Mouse (Mus musculus) embryo, embryonic 11.5 days (tissue): ENCODE measurements at regions not wholly inside any gene's neighbourhood (a gene's known extent, or its start where the extent isn't known, plus 50 kb on each side); places are given as distances from the start of the nearest gene placed in this dataset.

ENCODE experiments used
- DNase-seq: peaks from one replicate; pipeline ENCODE4 v3.0.0-alpha.2; 2012; ENCODE audit warnings: low read depth, low spot score

DNA sequence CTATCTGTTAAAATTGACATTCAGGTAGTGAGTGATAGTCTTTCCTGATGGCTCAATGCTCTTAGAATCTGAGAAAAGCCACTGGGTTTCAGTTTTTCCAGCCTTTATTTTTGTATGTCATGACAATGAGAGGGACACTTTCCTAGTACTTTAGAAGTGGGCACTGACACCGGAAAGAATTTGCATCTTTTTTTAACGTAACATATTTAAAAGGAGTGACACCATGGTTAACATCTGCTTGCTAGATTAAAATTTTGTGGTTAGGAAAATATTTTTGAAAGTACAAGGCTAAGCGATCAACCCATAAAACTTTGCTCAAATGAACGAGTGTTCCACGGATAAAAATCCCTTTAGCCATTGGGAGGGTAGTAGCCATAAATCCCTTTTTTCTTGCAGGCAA, 174.7 kb downstream of the 1700129C05Rik start:
- DNase-seq: no peak

DNA sequence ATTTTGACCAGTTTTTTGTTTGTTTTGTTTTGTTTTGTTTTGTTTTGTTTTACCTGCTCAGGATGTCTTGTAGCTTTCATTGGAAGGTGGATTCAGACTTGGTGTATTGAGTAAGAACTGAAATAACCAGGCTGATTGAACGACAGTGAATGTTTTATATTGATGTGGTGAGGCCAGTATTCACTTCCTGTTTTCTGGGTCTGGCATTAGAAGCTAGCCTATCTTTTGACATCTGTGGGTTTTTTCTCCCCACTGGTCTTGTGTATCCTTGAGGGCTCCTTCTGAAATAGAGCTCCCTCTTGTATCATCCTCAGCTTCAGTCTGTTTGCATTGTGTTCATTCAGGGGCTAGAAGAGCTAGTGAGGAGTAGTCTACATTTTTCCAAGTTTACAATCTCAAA, 175.5 kb downstream of the 1700129C05Rik start:
- DNase-seq: no peak

DNA sequence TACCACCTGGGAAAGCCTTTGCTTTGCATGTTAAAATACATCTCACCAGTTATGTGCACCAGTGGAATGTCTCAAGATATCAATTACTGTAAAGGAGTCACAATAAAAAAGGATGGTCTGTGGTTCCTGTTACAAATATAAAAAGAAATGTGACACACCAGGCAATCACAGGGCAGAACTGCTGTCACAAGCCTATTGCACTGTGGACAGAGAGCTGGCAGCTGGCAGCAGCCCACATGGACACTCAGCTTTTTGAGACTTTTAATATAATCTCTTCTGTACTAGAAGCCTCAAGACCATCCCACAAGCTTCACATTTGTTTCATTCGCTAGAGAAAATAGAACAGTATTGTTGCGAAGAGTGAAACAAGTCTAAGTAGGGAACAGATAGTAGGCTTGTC, 197.7 kb downstream of the 1700129C05Rik start:
- no peak for DNase-seq

DNA sequence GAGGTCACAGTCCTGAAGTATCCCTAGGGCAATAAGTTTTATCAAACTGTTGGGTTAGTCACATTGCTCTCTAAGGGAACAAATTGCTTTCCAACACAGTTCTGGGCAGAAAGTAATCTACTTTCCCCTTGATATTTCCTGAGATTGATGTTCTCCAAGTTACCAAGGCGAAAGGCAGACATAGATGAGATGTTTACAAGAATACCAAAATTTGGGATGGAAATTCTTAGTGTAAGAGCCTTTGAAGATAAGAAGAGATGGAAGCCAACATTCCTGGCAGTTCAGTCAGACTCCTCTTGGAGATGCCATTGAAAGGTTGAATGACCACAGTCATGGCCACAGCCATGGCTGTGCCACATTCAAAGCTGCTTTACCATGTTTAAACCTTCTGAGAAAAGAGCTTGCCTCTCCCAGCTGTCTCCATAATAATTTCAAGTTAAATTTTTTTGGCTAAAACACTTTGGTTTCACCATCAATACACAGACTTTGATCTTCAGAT, 199.4 kb downstream of the 1700129C05Rik start:
- DNase-seq: no peak

DNA sequence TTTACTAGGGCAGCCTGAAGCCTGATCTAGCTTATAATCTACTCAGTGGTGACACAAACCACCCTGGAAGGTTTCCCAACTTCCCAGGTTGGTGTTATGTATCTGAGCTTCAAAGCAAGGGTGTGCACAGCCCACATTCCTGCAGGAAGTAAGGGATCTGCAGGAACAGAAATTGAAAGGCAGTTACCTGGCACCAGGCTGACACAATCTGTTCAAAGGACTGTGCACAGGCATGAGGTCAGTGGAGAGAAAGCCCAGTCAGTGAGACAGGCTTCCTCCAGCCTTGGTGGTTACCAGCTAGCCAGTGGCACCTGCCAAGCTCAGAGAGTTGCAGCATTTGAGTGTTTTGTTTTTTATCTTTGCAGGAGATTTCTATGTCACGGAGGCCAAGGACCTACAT, 203.6 kb downstream of the 1700129C05Rik start:
- DNase-seq: no peak

DNA sequence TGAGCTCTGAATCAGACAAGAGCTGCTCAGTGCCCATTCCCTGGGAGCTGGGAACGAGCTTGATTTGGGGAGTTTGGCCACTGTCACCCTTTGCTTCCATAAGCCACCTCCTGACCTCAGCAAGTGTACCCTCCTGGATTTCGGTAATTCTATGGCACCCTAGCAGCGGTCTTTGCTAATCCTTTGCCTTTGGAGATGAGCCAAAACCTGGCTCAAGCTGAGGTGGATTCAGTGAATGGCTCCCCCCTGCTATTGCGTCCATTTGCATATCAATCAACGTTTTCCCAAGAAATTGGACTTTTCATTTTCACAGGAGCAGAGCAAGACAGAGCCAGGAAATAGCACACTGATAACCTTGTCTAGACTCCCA, 204.1 kb downstream of the 1700129C05Rik start:
- no peak for DNase-seq

DNA sequence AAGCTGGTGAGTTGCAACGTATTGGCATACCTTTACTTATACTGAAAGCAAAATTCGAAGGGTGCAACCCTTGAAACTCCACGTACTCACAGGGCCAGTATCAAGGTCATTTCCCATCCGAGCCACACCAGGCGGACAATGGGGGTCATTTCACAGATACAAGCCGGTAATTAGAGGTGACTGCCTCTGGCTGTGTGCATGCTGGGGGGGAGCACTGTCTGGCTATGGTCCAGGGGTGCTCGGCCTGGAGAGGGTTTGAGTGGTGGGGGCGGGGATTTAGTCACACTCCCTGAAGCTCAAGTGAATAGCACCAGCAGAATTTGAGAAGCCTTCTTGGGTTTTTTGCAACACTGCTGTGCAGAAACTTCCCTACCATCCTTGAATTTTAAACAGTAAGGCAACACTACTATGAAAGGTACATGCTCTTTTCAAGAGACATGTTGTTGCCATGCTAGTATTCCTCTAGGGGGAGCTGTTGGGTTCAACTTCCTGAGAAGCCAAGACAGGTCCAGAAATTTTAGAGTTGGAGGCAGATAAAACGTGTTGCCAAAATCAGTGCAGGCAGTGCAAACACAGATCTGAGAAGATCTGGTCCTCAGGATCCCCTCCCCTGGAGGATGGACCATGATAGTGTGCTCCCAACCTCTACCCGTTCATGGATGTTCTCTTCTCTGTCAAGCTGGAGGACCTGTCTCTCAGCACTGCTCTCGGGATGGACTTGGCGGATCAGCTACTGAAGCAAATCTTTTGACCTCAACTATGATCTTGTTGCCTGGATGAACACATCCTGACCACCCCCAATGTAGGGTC, 204.7 kb downstream of the 1700129C05Rik start:
- DNase-seq: peak; percentile 11

DNA sequence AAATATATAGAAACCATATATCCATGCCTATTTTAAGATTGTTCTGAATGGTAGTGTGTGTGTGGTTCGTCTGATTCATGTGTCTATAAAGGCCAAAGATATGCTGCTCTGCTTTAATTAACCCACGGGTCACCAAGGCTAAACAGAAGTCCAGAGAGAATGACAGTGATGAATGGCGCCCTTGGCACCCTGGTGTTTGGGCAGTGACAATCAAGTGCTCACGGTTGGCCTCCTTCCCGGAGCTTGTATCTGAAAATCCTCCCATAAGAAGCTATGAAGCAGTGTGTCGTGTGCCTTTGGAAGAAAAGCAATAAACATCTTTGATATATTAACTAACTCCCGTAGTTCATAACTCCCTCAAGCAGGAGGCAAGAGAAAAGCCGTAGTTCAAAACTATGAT, 205.4 kb downstream of the 1700129C05Rik start:
- peak; percentile 26 for DNase-seq

DNA sequence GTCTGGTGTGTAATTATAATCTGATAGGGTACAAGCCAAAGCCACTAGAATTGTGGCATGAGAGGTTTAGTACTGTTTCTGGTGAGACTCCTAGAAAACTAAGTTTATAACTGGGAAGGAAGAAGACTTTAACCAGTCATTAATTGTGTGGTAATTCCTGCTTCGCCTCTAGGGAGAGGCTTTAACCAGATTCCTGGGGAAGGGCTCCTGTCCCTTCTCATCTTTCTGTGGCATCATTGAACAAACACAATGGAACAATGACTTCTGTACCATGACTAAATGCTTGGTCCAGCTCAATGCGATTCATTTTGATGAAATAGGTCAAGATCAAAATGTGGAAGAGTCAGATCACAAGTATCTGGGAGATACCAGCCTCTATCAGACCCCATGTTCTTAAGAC, 206.6 kb downstream of the 1700129C05Rik start:
- no peak for DNase-seq

DNA sequence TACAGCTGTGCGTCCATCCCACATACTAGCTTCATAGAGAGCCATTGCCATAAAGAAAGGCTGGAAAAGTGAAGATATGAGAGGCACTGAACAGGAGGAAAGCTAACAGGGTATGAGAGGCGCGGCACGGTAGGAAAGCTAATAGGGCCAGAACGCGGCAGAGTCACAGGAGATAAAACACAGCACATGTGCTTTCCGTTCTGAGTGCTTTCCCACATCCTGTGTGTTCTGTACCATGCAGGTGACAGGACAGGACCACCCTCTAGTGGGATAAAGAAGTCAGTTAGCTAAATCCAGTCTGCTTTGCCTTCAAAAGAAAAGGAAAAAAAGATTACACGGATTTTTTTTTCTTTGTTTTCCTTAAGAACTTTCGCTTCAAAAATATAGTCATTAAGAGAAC, 224.8 kb downstream of the 1700129C05Rik start:
- no peak for DNase-seq

DNA sequence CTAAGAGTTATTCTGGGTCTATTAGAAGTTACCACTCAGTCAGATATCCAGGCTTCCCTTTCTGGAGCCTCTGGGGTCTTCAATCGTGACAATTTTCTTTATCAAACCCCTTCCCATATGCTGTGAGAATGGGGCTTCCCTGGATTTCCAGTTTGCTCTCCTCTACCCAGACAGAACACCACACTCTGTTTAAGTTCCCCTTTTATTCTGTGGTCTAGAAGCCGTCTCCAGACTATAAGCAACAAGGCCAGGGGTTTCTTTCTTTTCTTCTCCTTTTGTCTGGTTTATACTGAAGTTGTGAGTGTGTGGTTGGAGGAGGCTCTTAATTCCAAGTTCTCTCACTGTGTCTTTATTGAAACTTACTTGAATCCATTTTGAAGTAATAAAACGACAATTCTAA, 225.5 kb downstream of the 1700129C05Rik start:
- no peak for DNase-seq

DNA sequence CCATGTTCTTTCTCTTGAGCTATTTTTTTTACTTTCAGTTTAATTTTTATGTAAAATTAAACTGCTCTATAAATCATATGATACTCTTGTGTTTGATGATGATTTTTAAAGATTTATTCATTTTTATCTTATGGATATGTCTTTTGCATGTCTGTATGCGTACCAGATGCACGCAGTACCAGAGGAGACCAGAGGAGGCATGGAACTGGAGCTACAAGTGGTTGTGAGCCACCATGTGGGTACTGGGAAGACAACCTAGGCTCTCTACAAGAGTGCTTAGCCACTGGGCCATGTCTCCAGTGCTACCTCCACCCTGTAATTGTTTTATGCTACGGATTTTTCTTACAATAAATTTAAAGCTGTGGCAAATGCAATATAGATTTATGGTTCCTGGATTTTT, 227.8 kb downstream of the 1700129C05Rik start:
- DNase-seq: no peak

DNA sequence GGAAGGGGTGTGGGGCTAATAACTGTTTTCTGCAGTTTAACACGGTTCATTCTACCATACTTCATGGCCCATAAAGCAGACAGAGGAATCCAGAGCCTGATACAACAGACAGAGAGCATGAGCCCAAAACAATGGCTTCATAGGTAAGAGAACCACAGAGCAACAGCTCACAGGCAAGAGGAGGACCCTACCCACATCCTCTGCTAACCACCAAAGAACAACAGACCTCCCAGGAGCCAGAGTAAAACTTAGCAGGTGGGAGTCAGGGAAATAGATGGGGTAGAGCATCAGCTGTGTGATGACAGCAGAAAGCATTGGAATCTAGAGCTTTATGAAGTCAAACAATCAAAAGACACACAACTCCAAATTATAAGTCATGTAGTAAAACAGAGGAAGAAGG, 231.8 kb downstream of the 1700129C05Rik start:
- DNase-seq: no peak

DNA sequence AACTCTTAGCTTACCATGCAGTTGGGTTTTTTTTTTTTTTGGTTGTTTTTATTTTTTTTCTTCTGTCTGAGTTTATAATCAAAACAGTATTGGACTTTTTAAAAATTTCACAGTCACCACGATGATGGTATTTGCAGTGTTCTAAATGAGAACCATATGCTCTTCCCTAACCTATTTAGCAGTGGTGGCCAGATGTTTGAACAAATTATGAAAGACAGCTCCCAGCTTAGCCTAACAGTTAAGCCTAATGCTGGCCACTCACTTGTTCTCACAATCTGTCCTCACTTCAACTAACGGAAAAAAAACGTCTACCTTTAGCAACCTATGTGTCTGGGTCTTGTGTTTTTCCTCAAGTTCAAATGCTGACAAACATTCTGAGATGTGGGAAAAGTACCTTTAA, 234.8 kb downstream of the 1700129C05Rik start:
- no peak for DNase-seq

DNA sequence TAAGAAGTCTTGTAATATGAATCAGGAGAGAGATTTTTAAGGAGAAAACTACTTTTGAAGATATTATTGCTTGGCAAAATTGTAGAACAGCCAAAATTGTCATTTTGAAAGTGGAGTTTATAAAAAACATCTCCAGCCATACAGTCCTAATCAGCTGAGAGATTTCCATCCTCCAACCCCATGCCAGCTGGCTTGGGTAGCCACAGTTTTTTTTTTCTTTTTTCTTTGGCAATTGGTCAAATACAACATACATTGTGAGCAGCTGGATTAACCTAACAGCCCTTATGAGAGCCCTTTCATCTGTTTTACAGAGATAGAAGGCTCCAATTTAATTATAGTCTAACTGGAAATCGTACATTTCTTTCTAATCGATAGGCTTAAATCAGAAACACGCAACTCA, 235.3 kb downstream of the 1700129C05Rik start:
- no peak for DNase-seq

DNA sequence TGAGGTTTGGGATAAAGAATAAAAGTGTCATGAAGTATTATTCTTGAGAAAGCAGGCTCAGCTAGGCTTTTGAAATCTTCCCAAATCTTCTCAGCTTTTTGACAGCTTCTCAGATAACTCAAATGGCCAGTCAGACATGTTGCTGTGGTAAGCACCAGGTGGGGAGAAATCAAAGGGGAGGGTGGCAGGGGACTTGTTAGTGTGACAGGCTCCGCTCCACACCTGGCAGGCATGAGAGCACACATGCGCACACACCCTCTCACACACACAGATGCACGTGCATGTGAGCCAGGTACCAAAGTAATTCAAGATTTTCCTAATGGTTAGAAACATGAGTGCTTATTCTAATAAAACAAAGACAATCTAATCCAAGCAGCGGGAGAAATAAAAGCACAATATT, 236.1 kb downstream of the 1700129C05Rik start:
- DNase-seq: no peak

DNA sequence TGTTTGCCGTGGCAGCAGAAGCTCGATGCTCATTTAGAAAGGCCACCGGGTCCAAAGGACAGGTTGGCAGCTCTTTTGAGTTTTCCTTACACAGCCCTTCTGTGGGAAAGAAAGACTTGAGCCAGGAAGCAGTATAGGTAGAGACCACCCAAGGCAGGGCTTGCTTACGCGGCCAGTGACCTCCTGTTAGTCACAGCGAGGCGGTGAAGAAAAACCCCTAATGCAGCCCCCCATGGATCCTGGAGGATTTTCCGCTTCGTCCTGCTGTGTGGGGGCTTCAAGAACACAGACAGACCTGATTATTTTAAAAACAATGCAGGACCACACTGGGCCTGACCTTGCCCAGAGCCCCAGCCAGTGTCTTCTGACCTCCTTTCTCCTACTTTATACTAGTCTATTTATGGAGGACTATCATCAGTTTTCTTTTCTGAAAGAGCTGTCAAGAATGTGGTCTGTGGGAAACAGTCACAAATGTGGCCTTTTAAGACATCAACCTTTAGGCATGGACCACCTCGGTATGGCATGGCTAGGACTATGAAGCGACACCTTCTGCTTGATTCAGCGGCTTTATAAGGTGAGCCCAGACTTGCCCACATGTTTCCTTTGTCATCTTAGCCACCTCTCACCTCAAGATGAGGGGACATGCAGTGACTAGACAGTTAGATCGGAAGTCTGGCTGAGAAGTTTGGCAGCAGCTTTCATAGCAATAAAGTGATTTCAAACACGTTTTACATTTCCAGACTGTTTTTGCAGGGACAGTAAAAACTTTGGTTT, 274.3 kb downstream of the 1700129C05Rik start:
- DNase-seq: no peak

DNA sequence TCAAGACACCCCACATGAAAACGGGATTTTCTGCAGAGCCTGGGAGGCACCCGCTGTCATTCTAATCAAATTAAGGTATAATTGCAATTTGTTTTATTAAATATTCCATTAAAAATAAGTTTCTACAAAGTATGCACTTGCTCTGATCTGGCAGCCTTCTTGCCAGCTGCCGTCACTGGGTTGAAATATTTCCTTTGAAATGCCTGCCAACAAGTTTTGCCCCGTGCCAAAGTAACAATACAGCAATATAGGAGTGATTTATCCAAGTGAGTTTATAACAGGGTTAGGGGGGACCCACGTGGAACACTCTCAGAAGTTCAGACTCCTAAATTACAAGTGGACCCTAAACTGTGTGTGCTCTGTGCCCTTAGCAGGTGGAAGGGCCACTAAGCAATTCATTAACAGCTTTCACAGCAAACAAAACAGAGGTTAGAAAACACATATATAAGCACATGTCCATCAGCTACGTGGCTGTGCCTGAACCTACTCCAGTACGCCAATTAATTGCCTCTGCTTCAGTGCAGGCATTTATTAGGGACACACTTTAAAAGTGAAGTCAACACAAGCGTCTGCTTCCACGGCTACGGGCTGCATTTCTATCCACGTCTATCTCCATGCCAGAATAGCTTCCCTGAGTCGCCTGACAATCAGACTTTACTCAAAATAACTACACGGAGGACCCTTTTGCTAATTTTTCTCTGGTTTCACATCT, 275.1 kb downstream of the 1700129C05Rik start:
- DNase-seq: no peak

DNA sequence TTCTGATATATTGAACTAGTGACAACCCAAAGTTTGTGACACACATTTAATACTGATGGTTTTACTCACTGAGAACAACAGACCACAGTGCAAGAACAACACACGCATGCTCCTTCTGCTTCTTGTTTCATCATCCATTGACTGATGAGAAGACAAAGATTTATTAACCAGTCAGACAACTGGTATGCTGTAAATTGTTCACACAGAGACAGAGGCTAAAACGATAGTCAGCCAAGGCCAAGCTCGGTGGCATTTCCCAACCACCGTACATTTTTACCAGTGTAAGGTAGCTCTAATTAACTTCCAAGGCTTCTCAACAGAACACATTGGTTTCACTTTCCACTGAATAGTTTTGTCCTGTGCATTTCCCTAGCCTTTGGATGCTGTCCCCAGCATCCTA, 287.8 kb downstream of the 1700129C05Rik start:
- DNase-seq: no peak

DNA sequence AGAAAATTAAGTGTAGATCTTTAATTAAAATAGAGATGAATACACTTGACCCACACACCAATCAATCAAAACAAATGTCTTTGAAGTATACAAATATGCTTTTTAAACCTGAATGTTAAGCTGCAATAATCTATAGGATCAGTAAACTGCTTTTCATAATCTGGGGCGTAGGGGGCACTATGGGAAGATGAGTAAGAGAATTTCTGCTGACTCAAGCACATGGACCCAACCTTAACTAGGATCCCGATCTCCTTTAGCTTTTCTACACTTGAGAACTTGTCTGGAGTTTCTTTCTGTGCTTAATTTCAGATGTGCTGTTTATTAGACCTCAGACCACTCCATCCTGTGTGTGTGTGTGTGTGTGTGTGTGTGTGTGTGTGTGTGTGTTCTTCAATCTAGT, 298.1 kb downstream of the 1700129C05Rik start:
- DNase-seq: no peak

DNA sequence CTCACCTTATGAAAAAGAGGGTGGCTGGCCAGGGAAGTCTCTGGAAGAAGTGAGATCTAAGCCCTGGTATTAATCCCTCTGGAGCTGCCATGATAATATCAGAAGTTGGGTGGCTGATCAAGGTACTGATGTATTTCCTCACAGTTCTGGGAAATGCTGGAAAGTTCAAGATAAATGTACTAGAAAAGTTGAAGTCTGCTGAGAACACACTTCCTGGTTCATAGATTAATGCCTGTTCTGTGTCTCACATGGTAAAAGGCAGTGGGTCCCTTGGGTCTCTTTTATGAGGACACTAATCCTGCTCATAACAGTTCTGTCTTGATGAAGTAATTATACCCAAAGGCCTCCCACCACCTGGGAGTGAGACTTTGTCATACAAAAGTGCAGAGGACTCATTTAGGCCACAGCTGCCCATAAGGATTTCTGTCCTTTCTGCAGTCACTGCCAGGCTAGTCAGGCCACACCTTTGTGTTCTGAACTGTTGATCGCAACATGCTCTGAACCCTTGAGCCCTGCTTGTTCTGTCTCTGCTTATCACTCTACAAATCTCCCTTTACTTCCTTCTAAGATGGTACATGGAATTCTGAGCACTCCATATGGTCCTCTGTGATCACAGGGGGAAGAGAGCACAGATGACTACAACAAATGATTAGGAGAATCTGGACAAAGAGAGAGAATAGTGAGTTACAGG, 300.4 kb downstream of the 1700129C05Rik start:
- DNase-seq: no peak

DNA sequence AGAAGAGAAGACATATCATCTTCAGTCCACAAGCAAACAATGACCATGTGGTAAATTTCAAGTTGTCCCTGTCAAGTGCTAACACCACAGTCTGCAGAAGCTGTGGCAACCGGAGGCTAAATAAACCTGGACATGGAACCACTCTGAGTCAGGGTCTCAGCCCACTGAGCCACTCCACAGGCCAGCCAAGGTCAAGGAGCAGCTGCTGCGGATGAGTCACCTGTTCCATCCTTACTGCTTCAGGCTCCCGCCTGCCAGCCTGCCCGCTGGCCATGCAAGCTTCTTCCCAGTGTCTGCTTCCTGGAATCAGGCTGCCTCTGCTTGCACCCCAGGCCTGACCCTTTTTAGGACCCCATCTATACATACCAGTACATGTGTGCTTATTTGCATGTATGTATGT, 319.8 kb downstream of the 1700129C05Rik start:
- DNase-seq: no peak
